Mouse (Mus musculus): ENCODE results near the gene Poln.

DNA sequence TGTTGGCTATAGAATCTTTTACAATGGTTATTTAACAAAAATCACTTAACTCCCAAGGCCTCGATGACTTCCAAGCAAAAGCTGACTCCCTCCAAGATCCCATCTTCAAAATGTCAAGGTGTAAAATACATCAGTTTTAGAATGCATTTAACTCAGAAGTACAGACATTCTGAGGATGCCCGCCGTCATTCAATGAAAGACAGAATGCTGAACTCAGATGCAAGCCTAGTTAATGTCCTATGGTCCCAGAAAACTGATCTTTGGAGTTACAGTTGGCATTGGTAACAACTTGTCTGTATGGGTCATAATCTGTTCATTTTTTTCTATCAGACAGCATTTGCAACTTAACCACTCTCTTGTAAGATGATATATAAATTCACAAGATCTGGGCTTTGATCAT lies 706 bp upstream of the Poln start:
- TF ChIP-seq CTCF (IDR thresholded peaks at IDR 0.05; ENCODE audit: borderline replicate concordance, control insufficient read depth, extremely low read depth, insufficient read depth, low read length, poor library complexity) (no peak), POLR2A (IDR thresholded peaks at IDR 0.05; ENCODE audit: control insufficient read depth, extremely low read depth, insufficient read depth, low read length, poor library complexity) (no peak)
